Mouse (Mus musculus) C2C12 (cell line): Measurements from ENCODE around the gene Aqp6. TPM values are rescaled to one million over a fixed set of nuclear protein-coding genes. Genes with fewer than 3 reads are reported as not detected.
A peak's percentile ranks its signal among the peaks of the same experiment; 100 is the strongest.

ENCODE experiments used
- H3K27me3 ChIP-seq: one replicate; pipeline ENCODE4 v1.6.1; 2011; ENCODE audit not compliant: control insufficient read depth, insufficient read depth, insufficient read length
- H3K36me3 ChIP-seq: one replicate; pipeline ENCODE4 v1.6.1; 2011; ENCODE audit not compliant: control insufficient read depth, insufficient read depth
- H3K4me3 ChIP-seq: one replicate; pipeline ENCODE4 v1.5.1; 2011; ENCODE audit warnings: mild to moderate bottlenecking, control low read depth; ENCODE audit not compliant: poor library complexity, insufficient read depth, severe bottlenecking
- H3K79me2 ChIP-seq: one replicate; pipeline ENCODE4 v1.6.1; 2011; ENCODE audit not compliant: control insufficient read depth, insufficient read depth
- H3K79me3 ChIP-seq: one replicate; pipeline ENCODE4 v1.6.1; 2011; ENCODE audit warnings: low read depth, control low read depth
- H3ac ChIP-seq: one replicate; pipeline ENCODE3; 2011; ENCODE audit warnings: low read depth; ENCODE audit not compliant: control insufficient read depth, insufficient read length
- CEBPB ChIP-seq: IDR thresholded peaks from one replicate; pipeline ENCODE4 v1.6.1; 2011; ENCODE audit warnings: low read depth, mild to moderate bottlenecking, control low read depth, moderate library complexity
- CTCF ChIP-seq: IDR thresholded peaks from one replicate; pipeline ENCODE4 v1.5.1; 2011; ENCODE audit not compliant: control insufficient read depth, insufficient read depth, insufficient read length
- FOSL1 ChIP-seq: IDR thresholded peaks from one replicate; pipeline ENCODE4 v1.8.0; 2011; ENCODE audit warnings: mild to moderate bottlenecking, low read length; ENCODE audit not compliant: poor library complexity, insufficient read depth, severe bottlenecking
- MAX ChIP-seq: IDR thresholded peaks from one replicate; pipeline ENCODE4 v1.6.1; 2011; ENCODE audit warnings: mild to moderate bottlenecking, control low read depth
- MYOD1 ChIP-seq: IDR thresholded peaks from one replicate; pipeline ENCODE4 v1.6.1; 2011; ENCODE audit warnings: low read depth; ENCODE audit not compliant: control insufficient read depth, insufficient read length
- MYOG ChIP-seq: IDR thresholded peaks from one replicate; pipeline ENCODE4 v1.6.1; 2011; ENCODE audit not compliant: control insufficient read depth, insufficient read length; ENCODE audit errors: extremely low read depth
- USF1 ChIP-seq: IDR thresholded peaks from one replicate; pipeline ENCODE4 v1.6.1; 2011; ENCODE audit warnings: low read depth, mild to moderate bottlenecking, control low read depth, moderate library complexity
- polyA plus RNA-seq: library from polyadenylated mRNA; unstranded; fragments of >200 nt; fragmentation: generic; extraction: Trizol; gene quantifications from one replicate; pipeline ENCODE4 v1.2.1, GENCODE M21; 2012; ENCODE audit warnings: missing spikeins

Aqp6 gene
- polyA plus RNA-seq, 1 experiment, result not detected

DNA sequence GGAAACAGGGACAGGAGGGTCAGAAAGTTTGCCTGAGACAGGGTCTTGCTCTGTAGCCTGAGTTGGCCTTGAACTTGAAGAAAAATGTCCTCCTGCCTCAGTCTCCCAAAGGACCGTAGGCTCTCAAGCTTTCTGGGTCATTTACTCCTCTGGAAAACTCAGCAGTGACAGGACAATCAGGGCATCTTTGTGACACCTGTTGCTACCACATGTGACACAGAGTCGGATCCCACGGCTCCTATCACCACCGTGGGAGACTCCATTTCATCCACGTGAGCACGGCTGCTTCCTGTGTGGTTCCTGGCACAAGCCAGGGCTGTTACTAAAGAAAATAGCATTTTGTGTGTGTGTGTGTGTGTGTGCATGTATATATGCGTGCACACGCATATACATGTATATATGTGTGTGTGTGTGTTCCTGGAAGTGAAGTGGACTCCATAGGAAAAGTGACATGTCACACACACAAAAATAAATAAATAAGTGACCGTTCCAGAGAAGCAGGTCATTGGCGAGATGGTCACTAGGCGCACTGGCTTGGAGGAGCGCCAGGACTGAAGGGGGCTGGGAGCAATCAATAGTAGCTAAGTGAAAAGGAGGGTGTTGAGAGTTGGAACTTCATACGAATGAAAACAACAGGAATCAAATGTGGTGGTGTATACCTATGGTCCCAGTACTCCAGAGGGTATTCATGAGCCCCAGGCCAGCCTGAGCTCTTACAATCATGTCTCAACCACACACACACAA is 7.4 kb downstream of the Aqp6 start:
- Histone ChIP-seq H3K4me3 (no peak overlapping the region), H3K27me3 (no peaks in the 10 kb centered on the region)
- no peak for TF ChIP-seq FOSL1
- TF ChIP-seq MYOD1, result no peak
- TF ChIP-seq USF1, result no peak
- no peak for TF ChIP-seq MAX
- TF ChIP-seq CEBPB, result no peak
- TF ChIP-seq CTCF, result no peak
- no peak for TF ChIP-seq MYOG

DNA sequence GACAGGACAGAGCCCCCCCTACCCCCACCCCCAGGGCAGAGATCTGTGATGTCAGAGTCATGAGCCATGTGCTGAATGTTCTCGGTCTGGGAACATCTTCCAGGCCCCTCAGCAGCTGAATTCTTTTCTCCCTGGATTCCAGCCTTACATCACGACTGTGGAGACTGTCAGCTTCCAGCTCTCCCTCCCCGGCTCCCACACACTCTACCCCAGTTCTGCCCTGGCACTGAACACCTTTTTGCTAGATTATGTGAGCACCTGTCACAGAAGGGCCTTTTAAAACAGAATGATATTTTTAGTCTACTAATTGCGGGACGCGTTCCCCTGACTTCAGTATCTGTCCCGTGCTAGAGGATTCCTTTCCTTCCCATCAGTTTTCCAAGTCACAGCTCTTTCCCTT is 10.4 kb downstream of the Aqp6 start:
- no peaks in the 10 kb centered on the region for H3K79me2 ChIP-seq
- H3K27me3 ChIP-seq, result no peaks in the 10 kb centered on the region
- no peak overlapping the region for H3ac ChIP-seq
- H3K4me3 ChIP-seq, result no peak overlapping the region
- no peaks in the 10 kb centered on the region for H3K79me3 ChIP-seq
- no peaks in the 10 kb centered on the region for H3K36me3 ChIP-seq
- TF ChIP-seq CTCF, result no peak
- no peak for TF ChIP-seq MYOG
- no peak for TF ChIP-seq FOSL1
- TF ChIP-seq CEBPB, result no peak

More for the DNA sequence above, 7.4 kb downstream of the Aqp6 start:
- Histone ChIP-seq H3K79me3 (no peaks in the 10 kb centered on the region), H3K79me2 (no peaks in the 10 kb centered on the region), H3K36me3 (no peaks in the 10 kb centered on the region), H3ac (no peak overlapping the region)

DNA sequence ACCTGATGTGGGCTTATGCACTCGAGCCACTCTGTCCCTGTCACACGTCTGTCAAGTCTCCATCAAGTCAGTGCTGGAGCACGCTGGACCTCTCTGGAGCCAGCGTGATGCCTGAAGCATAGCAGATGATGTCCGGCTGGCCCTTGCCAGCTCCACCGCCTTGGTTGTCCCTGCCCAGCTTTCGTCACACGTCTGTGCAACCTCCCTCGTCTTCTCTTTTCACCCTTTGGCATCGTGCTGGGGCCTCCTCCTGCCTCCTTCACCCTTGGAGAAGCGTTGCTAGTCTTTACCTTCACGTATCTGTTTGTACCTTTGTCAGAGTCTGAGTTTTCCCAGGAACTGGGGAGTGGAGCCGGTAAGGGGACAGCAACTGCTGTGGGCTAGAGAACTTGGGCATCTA is 13.1 kb downstream of the Aqp6 start:
- Histone ChIP-seq H3K27me3 (no peaks in the 10 kb centered on the region), H3ac (no peak overlapping the region), H3K36me3 (peaks cover 2% of the 10 kb centered on the region), H3K79me2 (no peaks in the 10 kb centered on the region), H3K79me3 (no peaks in the 10 kb centered on the region), H3K4me3 (no peak overlapping the region)
- TF ChIP-seq USF1 (no peak), CEBPB (no peak), MAX (no peak), FOSL1 (no peak), CTCF (no peak), MYOG (no peak), MYOD1 (no peak)

DNA sequence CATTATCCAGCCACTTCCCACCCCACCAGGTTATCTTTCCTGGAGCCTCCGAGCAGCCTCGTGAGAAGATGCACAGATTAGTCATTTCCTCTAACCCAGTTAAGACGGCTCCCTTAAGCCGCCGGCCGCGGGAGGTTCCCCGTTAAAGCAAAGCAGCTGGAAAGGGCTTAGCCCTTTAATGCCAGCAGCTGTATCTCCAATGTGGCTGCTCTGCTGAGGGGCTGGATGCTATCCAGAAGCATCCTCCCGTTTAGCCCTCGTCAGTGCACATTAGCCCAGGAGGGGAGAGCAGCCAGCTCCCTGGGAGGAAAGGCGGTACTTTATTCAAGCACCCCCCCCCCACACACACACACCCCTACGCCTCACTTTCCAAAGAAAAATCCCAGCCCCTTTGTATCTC is 13.6 kb downstream of the Aqp6 start:
- TF ChIP-seq CEBPB (no peak), MYOD1 (peak; percentile 9)
- H3ac ChIP-seq, result no peak overlapping the region
- H3K79me3 ChIP-seq, result no peaks in the 10 kb centered on the region
- H3K4me3 ChIP-seq, result no peak overlapping the region
- H3K79me2 ChIP-seq, result no peaks in the 10 kb centered on the region
- H3K36me3 ChIP-seq, result peaks cover 7% of the 10 kb centered on the region
- H3K27me3 ChIP-seq, result no peaks in the 10 kb centered on the region

DNA sequence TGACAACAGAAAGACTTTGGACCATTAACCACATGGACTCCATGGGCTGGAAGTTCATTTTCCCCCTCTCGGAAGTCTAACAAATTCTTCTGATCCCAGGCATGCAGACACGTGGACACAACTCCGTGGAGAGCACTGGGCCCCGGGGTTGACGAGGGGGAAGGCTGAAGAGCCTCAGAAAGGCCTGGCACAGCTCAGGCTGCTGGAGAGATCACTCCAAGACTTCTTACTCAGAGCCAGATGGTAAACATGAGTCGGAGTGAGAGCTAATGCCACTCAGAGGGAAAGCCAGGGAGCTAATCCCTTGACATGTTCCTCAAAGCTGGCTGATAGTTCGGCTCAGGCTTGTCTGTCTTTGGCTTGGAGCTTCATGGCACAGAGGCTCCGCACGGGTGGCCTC is 14.0 kb downstream of the Aqp6 start:
- TF ChIP-seq FOSL1 (no peak), MYOD1 (no peak)
- Histone ChIP-seq H3K27me3 (no peaks in the 10 kb centered on the region), H3K79me3 (no peaks in the 10 kb centered on the region), H3K36me3 (peaks cover 11% of the 10 kb centered on the region), H3ac (no peak overlapping the region), H3K79me2 (no peaks in the 10 kb centered on the region), H3K4me3 (no peak overlapping the region)

DNA sequence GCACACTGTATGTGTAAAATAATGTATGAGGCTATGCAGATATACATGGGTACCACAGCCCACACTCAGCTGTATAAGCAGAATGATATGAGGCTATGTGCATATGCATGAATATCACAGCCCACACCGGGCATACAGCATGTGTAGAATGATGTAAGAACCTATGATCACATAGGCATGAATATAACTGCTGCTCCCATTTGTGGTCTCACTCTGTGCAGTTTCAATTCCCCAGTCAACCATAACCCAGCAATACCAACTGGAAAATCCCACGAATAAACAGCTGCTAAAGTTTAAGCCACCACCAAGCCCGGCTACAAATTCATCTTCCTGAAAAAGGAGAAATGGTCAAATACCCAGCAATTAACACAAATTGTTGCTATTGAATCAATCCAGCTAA is 17.4 kb downstream of the Aqp6 start:
- Histone ChIP-seq H3K79me3 (no peaks in the 10 kb centered on the region), H3K36me3 (peaks cover 44% of the 10 kb centered on the region), H3K27me3 (no peaks in the 10 kb centered on the region), H3ac (no peak overlapping the region), H3K4me3 (no peak overlapping the region), H3K79me2 (no peaks in the 10 kb centered on the region)
- no peak for TF ChIP-seq MAX

DNA sequence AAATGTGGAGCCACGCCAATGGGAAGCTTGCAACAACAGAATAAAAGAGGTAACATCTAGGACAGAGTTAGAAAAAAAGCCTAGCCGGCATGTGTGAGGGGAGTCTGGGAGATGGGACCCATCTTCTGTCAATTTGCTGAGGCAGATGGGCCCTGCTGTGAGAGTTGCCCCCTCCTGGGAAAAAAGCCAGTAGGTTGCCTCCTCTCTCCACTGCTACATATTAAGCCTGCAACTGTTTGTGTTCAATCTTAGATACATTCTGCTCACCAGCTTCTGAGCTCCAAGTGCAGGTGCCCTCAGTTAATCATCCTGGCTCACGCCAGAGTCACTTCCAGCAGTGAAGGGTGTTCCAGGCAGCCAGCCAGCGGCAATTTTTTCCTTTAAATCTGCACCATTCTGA is 18.6 kb downstream of the Aqp6 start:
- H3ac ChIP-seq, result no peak overlapping the region
- H3K79me3 ChIP-seq, result no peaks in the 10 kb centered on the region
- H3K4me3 ChIP-seq, result no peak overlapping the region
- TF ChIP-seq FOSL1 (no peak), CEBPB (no peak), USF1 (no peak), CTCF (no peak)
- H3K79me2 ChIP-seq, result no peaks in the 10 kb centered on the region
- peaks cover 56% of the 10 kb centered on the region for H3K36me3 ChIP-seq
- no peaks in the 10 kb centered on the region for H3K27me3 ChIP-seq
